Mouse (Mus musculus): Measurements from ENCODE around the gene Ifngr1.

Gene Ifngr1

DNA sequence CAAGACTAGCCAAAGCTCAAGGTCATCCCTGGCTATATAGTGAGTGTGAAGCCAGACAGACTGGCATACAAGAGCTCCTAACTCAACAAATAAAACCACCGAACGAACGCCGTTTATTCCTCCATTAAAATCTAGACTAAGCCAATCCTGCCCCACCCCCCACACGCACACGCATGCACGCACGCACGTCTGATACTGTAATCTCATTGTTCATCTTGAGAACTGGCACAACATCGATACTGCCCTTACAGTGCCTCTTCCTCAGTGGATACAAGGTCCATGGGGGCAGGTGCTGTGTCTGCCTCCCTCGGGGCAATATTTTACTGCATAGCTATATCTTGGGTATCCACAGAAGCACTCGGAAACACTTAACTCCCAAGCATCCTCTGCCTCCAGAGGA is 2.1 kb upstream of the Ifngr1 start:
- DNase-seq, result no peak

DNA sequence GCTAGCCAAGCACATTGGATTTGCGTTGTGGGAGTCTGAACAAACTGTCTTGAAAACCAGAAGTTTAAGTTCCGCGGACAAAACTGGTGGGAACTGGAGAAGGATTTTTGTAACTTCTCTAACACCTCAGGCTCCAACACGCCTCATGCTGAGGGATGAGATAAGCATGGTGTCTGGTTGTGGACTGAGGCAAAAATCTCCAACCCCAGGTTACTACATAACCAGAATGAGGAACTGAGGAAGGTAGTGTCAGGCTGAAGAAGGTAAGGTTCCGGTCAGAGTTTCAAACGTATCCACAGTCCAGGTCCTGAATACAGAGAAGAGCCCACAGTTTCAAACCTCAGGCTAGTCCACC is 486 bp upstream of the Ifngr1 start:
- DNase-seq, result no peak

DNA sequence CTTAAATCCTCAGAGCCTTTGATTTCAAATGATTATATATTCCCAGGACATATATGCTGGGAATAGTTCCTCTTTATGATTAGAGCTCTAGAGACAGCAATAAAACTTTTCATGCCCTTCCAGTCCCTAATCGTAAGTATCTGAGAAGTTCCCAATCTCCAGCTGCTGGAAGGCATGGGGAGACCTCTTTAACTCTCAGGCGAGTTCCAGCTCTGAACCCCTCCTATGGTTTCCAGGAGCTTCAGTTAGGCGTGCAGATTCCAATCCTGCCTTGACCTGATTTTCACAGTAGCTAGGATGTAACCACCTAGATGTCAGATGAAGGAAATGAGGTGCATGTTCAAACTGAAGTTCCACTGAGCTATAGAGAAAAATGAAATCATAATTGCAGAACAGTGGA is 807 bp downstream of the Ifngr1 start:
- no peak for DNase-seq

DNA sequence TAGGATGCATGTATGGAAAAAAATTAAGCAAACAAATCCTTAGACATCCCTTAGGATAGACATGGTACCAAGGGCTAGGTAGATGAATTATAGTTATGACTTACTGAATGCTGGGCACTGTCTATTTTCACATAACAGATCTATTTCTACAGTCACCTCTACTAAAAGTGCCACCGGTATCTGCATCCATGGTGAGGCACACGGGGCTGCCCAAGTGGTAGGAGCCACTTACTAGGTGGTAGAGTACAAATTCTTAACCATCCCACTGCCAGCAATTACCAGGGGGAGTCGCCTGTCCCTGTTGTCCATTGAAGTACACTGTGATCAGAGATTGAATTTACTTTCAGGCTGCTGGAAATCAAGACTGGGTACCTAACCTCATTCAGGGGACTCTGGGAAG is 1.5 kb downstream of the Ifngr1 start:
- no peak for DNase-seq

DNA sequence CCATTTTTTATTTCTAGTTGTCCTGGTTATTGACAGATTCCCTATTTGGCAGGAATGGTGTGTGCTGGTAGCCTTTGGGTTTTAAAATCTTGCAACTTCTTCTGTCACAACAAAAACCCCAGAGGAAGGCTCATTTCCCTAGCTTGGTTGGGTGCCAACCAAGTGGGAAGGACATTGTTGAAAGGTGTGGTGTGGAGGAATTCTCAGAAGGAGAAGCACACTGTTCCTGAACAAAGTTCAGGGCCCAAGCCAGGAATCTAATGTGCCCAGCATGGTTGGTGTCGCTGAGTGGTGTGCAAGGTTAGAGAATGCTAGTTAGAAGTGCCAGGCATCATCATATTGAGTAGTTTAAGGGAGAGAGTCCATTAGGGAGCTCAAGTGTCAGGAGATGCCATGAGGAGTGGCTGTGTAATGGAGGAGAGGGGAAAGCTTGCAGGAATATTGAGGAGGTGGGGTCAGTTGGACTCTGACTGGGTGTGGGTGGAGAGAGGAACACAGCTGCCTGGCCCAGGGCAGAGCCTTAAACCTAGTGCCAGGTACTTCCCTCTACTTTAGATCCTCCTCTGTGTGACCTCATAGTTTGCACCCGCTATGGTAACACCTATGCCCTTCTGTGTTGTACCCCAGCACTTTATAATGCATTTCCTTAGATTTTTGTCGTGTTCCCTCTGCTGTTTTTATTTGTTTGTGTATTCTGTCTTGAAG is 2.6 kb downstream of the Ifngr1 start:
- DNase-seq, result no peak

DNA sequence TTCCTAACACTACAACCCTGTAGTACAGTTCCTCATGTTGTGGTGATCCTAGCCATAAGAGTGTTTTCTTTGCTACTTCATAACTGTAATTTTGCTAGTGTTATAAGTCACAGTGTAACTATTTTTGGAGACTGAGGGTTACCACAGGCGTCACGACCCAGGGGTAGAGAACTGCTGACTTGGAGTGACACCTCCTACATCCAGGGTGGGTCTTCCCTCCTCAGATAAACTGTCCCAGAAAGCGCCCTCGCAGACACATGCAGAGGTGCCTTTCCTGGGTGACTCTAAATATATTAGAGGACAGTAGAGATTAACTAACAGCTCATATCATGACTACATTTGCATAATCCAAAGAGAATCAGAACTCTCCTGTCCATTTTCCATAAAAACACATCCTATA is 5.1 kb downstream of the Ifngr1 start:
- no peak for DNase-seq

DNA sequence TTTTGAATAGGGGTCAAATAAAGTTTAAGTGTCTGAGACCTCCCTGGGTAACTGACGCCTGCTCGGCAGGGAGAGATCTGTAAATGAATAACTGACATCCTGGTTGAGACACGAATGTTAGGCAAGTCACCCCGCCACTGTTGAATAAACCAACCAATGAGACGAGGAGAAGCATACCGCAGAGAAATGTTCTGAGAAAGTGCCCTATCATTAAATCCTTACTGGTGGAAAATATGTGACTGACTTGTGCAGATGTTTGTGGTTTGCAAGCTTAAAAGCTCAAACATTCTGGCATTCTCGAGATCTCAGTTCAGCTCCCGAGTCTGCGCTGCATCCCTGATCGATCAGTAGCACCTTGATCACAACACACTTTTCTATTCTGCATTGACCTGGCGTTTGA is 6.3 kb downstream of the Ifngr1 start:
- no peak for DNase-seq

DNA sequence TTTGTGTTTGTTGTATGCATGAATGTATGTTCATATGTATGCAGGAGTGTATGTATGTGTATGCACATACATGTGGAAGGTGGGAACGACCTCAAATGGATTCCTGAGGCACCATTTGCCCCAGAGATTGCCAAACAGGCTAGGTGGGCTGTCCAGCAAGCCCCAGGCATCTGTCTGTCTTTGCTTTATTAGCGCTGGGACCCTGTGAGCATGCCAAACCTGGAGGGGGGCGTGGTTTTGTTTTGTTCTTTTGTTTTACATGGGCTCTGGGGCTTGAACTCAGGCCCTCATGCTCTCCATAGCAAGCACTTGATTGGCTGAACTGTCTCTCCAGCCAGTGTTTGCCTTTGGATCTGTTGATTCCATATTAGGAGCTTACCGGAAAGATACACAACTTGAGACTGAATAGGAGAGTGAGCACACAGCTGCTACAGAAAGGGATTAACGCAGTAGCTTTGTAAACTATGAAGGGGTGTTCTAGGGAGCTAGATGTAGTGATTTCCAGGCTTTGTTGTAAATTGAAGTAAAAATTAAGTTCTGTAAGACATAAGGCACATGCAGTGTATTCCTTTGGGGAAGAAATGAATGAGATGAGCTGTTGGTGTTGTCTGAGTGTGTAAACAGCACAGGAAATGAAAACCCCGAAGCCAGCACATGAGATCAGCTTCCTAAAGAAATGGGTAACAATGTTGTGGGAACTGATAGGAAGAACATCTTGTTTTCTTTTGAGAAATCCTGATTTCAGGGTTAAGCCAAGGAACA is 7.8 kb downstream of the Ifngr1 start:
- DNase-seq, result no peak

DNA sequence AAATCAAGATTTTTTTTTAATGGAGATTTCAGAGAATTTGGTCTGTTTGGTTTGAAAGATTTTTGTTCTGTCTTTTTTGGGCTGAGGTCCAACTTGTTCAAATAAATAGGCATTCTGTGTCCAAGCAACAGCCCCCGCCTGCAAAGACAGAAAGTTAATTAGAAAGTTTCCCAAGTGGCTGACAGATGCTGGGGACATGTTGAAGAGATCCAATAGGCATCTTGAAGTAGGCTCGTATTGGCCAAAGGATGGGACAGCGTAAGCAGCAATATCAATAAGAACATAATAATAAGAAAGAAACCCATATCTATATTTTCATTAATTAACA is 8.3 kb downstream of the Ifngr1 start:
- no peak for DNase-seq

DNA sequence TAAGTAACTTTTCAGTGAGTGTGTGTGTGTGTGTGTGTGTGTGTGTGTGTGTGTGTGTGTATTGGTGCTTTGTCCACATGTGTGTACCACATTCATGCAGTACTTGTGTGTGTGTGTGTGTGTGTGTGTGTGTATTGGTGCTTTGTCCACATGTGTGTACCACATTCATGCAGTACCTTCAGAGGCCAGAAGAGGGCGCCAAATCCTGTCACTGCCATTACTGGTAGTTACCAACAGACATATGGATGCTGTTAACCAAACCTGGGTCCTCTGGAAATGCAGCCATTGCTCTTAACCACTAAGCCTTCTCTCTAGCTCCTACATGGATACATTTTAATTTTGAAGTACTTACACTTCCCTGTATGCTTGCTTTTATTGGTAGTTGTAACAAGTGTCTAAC is 9.8 kb downstream of the Ifngr1 start:
- peak; percentile 85 to 86 for DNase-seq

DNA sequence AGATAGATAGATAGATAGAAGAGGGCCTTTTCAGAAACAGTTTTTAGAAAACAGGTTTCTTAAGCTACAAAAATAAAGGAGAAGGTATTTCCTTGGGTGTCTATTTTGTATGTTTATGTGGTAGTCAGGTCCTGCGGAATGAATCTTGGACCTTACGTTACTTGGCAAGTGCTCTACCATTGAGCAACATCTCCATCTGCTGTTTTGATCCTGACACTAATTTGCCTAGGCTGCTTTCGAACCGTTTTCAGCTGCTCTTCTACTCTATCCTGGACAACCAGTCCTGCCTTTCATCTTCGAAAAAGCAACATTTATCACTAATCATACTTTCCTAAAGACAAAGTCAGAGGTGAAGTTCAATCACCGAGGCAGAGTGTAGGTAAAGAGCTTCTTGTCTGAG is 11.5 kb downstream of the Ifngr1 start:
- DNase-seq, result no peak

DNA sequence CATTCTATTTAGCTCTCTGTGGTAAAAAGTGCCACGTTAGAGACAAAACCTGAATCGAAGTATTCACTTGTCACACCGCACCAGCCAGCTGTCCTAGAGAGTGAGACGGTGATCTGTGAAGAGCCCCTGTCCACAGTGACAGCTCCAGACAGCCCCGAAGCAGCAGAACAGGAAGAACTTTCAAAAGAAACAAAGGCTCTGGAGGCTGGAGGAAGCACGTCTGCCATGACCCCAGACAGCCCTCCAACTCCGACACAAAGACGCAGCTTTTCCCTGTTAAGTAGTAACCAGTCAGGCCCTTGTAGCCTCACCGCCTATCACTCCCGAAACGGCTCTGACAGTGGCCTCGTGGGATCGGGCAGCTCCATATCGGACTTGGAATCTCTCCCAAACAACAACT is 17.4 kb downstream of the Ifngr1 start:
- DNase-seq, result no peak

DNA sequence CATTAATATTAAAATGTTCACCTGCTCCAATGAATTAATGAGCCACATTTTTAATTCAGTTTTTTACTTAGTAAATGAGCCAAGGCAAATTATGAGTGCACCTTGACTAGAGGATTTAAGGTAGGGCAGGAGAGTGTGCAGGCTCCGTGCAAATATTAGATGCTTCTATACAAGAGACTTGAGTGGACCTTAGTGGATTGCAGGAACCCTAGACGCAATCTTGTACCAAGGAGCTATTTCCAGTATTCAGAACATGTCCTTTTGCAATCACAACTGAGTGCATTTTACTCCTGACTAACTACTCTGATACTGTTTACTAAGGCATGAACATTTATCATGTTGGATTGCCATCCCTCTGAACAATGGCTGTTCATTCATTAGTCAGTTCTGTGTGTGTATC is 19.9 kb downstream of the Ifngr1 start:
- no peak for DNase-seq

DNA sequence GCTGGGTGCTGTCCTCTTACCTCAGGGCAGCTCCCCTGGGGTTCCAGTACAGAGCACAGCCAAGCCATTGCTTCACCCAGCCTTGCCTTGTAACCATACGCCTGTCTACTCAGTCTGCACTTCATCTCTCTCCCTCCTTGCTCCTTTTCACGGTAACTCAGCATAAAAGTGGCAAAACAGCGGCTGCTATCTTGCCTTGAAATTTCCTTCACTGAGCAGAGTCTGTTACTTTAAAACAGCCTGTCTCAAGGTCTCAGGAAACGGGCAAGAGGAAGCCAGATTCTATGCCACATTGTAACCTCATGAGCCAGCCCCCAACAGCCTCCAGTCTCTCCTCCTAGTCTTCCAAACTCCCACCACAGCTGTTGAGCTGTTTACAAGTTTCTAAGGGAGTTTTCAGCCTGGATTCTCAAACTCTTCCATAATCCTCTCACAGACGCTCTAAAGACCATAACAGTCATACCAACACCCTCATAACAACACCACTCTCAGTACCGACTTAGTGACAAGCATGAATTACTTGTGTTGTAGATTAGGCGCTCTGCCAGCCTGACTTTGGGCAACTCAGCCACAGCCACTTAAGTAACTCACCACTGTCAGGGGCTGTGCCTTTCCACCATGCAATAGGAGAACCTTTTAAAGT is 21.5 kb downstream of the Ifngr1 start:
- peak in 1 of 2 experiments; percentile 12 for DNase-seq

DNA sequence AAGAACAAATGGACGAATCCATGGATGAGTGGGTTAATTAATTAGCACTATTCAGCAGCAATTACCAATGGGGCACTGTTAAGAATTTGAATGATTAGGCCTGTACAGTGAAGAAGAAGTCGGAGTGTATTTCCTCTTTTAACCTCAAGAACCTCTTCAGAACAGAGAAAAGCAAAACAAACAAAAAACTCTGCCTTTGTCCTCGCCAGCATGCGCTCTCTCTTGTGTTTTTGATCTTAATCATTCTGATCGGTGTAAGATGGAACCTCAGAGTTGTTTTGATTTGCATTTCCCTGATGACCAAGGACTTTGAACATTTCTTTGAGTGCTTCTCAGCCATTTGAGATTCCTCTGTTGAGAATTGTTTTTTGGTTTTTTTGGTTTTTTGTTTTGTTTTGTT is 28.0 kb downstream of the Ifngr1 start:
- DNase-seq, result no peak

DNA sequence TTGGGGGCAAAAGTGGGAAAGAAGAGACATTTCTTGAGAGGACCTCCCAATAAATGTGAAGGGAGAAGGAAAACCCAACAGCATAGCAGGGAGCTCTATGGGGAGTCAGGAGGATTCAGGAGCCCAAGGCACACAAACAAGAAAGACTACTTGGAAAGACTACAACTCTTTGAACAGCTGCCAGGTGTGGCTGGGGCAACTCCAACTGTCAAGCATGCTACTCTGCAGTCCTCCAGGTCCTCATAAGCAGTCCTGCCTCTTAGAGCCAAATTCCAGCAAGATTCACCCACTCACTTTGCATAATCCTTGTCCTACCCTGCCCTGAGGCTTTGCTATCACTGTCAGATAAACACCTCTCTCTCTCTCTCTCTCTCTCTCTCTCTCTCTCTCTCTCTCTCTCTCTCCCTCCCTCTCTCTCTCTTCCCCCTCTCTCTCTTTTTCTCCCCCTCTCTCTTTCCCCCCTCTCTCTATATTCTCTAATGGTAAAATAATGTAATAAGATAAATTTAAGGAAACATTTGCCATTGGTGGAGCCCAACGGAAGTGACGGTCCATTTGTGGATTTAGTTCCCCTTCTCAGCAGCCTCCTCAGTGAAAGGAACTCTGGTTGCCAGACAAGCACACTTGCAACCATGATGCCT is 29.8 kb downstream of the Ifngr1 start, which contains the start of gene Il22ra2:
TSS of gene Il22ra2 (plus strand) at position 591 of the 641 bp plus-strand sequence.
- no peak for DNase-seq

DNA sequence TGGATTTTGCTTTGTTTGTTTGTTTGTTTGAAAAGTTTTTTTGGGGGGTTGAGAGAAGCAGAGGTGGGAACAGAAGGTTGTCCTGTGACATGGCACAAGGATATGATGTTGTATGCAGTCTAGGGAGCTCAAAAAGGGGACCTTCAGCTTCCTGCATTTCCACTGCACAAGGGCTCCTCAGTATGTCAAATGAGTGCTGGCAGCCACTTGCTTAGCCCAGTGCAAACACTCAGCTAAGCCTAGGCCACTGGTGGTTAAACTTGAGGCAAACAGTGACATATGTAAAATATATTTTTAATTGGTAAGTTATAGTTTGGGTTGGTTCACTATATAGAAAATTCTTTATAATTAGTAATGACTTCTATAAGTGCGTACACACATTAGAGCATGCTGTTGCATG is 32.9 kb downstream of the Ifngr1 start:
- no peak for DNase-seq

DNA sequence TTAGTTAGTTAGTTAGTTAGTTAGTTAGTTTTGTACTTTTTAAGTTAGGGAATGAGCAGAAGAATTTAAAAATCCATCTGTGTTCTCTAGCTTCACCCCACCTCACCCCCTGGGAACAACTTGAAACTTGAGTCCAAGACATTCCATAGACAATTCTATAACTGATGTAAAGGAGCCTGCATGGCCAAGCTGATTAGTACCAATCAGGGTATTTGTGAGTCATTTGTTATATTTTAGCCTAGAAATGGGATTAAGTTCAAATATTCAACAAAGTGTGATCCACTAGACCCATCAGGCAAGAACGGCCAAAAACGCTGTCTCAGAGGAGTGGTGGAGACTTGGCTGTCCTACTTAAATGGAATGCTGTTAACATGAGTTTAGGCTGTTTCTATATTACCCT is 35.6 kb downstream of the Ifngr1 start:
- DNase-seq, result no peak

DNA sequence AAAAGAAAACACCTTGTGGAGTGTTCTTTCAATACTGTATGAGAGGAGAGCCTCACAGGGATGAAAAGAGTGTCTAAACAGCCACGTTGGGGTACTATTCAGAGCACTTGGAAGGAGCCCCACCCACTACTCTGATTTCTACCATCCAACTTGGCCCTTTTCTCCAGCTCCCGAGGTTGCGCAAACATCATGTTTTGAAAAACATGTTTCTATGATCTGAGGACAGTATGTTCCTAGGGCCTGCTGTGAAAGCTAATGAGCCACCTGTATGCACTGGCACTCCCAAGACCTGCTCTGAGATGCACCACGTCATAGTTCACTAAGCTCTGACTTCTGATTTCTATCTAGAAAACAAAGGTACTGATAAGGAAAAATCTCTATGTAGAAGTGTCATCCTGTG is 36.0 kb downstream of the Ifngr1 start:
- no peak for DNase-seq

DNA sequence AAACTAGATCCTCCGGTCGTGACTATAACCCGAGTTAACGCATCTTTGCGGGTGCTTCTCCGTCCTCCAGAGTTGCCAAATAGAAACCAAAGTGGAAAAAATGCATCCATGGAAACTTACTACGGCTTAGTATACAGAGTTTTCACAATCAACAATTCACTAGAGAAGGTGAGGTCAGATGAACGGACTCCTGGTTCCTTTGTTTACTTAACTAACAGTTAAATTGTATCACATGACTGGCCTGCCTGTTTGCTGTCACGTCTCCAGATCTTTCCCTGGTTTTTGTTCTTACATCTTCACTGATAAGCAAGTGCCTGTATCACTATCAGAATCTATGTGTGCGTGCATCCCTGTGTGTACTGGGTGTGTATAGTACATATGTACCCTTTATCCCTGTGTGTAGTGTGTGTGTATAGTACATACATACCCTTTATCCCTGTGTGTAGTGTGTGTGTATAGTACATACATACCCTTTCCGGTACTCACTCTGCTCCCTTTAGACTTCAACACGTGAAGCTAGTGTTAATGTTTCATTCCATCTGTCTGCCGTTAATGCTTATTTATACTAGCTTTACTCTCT is 40.0 kb downstream of the Ifngr1 start:
- no peak for DNase-seq

DNA sequence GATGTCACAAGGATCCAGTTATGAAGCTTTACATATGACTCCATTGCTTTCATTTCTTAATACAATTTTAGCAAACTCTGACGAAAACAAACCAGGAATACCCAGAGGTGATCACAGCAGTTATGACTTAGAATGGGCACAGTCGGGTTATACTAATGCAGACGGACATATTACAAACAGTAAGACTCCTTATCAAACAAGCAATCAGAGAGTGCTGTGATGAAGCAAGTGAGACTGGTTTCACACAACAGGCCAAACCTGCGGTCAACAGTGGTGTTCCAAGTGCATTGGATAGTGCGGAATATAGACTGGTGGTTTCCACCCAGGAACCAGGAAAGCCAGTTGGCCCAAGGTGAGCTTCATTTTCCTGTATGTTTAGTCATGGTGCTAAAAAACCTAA is 47.1 kb downstream of the Ifngr1 start:
- DNase-seq, result no peak

DNA sequence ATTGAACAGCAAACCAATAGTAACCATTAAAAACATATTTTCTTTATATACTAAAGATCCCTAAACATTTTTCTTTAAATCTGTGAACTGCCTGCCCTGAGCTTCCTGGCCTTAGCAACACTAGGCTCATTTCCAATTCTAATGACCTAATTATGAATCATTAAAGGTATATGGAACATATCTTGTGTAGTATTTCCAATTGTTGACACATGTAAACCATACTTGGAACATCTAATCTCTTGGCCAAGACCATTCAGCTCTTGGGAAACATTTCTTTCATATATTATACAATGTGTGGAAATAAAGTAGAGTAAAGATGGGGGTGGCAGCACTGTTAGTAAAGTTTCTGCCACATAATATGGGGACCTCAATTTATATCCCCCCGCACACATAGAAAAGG is 47.9 kb downstream of the Ifngr1 start:
- DNase-seq, result no peak

DNA sequence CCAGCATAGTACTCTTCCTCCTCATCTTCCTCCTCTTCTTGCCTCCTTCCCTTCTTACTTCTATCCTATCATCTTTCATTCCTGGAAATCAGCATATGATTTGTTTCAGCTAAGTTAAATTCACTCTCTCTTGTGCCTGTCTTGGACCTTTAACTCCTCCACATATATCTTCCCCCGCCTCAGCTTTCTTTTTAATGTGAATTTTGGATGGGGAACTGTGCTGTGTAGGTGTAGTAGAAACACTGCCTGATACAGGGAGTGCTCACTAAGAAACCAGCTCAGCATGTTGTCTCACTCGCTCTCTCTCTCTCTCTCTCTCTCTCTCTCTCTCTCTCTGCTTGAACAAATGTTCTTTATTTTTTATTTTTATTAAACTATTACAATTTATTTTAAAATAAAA is 53.4 kb downstream of the Ifngr1 start:
- no peak for DNase-seq

DNA sequence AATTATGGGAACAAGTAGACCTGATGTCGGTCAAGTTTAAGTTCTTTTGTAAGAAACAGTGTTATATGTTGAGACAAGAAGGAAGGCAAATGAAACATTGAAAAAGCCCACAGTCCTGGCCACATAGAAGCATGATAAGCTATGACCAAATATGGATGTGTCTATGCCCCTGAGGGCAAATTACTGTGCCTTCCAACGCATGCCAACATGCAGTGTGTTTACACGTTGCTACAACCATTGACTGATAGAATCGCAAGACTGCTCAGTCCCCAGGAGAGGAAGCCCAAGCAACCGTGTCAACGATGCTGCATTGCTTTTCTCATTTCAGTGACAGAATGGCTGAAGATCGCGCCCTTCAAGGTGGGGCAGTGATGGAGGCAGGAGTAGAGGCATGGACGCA is 65.7 kb downstream of the Ifngr1 start:
- DNase-seq, result peak; percentile 64 to 73

Data from B cell, adult 2 months (primary cell).